Mouse (Mus musculus): Measurements from ENCODE around the gene Zfx.

Zfx gene

GRCm38 (mm10) chrX:94123059-94123839 lies at the start of gene Zfx:
Gene Zfx (minus strand): TSS chrX:94123702.
- DNase-seq (ENCODE audit: low read depth), result no peak

GRCm38 (mm10) chrX:94169348-94169747 lies 45.8 kb upstream of the Zfx start:
- no peak for DNase-seq (ENCODE audit: low read depth)

DNA sequence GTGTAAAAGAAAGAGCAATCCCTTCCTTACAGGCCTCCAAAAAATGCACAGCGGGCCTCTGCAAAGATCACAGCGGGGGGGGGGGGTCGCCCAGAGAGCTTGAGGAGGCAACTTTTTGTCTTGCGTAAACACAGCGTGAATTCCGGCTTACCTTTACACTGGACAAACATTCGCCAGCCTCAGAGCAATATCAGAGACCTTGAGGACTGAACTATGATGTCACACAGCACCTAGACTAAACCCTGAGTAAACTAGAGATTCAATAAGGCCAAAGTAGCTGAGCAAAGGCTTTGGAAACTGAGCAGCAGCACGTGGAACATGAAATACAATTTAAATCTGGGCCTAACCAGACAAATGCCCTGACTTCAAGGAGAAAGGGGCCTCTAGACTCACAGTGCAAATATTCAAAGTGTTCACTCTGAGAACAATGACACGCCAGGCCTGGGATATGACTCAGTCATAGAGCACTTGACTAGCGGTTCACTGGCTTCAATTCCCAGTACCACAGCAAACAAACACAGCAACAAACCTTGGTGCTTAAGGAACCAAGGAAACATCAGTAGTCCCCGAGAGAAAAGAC lies 28.8 kb upstream of the Zfx start:
- peak; percentile 38 for DNase-seq (ENCODE audit: low read depth)

GRCm38 (mm10) chrX:94150471-94150870 lies 27.0 kb upstream of the Zfx start:
- no peak for DNase-seq (ENCODE audit: low read depth)

DNA sequence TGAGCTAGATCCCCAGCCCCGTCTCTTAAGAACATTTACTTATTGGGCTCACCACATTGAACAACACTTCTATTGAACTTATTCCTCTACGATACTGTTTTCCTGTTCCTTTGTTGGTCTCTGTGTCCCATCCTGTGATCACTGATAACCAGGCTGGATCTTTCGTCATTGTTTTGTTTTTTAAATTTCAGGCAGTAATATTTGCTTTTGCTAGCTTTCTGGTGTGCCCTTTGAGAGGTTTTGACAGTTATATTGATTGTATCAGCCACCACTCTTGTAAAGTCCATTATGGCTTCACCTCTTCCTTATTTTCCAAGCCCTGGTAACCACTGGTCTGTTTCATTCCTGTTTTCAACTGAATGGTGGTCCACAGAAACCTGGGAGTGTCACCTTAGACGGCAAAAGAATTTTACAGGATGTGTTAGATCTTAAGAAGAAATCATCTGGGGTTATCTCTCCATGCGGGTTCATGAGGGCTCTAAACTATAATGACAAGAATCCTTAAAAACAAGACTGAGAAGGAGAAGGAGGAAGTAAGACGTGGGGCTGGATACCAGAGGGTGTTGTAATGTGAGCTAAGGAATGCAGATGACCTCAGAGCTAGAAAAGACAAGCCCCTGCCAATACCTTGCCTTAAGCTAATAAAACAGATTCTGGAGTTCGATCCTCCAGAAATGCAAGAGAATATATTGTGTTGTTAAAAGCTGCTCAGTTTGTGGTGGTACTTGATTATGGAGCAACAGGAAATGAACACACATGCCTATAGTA lies 18.7 kb upstream of the Zfx start:
- DNase-seq (ENCODE audit: low read depth), result no peak

- DNase-seq (ENCODE audit: low read depth), result no peak
Measured at GRCm38 (mm10) chrX:94140080-94140479, 16.6 kb upstream of the Zfx start.

GRCm38 (mm10) chrX:94138256-94138655 lies 14.8 kb upstream of the Zfx start:
- no peak for DNase-seq (ENCODE audit: low read depth)

GRCm38 (mm10) chrX:94135084-94135483 lies 11.6 kb upstream of the Zfx start:
- no peak for DNase-seq (ENCODE audit: low read depth)

DNA sequence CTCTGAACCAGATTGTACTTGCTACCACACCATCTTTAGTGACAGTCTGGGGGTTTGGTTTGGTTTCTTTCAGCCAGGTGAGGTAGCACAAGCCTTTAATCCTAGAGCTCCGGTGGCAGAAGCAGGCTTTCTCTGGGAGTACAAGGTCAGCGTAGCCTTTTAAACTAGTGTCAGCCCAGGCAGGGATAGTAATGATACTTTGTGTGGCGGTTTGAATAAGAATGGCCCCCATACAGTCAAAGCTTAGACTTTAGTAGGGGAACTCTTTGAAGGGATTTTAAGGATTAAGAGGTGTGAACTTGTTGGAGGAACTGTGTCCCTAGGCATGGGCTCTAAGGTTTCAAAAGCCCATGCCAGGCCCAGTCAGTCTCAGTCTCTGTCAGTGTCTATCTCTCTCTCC lies 10.0 kb upstream of the Zfx start:
- no peak for DNase-seq (ENCODE audit: low read depth)

GRCm38 (mm10) chrX:94132239-94132638 lies 8.7 kb upstream of the Zfx start:
- no peak for DNase-seq (ENCODE audit: low read depth)

DNA sequence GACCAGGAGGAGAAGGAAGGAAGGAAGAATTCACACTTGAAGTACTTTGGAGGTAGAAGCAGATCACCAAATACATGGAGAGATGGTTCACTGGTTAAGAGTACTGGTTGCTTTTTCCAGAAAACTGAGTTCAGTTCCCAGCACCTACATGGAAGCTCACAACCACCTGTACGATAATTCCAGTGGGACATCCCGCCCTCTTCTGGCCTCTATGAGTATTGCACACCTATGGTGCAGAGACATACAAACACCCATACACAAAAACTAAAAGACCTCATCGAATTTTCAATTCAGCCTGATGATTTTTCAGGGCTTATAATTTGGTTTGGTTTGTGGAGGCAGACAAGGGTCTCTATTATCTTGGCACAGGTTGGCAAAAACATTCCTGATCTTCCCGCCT lies 6.2 kb upstream of the Zfx start:
- no peak for DNase-seq (ENCODE audit: low read depth)

DNA sequence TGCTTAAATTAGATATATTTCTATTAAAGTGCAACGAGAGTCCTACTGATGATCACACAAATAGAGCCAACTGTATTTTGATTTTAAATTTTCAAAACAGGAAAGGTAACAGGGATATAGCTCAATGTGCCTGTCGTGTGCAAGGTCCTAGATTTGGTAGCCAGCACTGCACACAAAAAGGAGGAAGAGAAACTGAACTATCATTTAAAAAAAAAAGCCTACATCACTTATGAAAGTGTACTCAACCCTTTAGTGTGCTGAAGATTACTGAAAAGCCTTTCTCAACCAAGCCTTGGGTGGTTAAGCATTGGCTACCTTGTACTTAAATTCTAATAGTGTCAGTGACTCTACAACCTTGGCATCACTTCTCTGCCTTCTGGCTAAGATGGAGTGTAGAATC lies 2.4 kb upstream of the Zfx start:
- DNase-seq (ENCODE audit: low read depth), result no peak

- no peak for DNase-seq (ENCODE audit: low read depth)
Measured at GRCm38 (mm10) chrX:94122709-94123058, 818 bp downstream of the Zfx start.

DNA sequence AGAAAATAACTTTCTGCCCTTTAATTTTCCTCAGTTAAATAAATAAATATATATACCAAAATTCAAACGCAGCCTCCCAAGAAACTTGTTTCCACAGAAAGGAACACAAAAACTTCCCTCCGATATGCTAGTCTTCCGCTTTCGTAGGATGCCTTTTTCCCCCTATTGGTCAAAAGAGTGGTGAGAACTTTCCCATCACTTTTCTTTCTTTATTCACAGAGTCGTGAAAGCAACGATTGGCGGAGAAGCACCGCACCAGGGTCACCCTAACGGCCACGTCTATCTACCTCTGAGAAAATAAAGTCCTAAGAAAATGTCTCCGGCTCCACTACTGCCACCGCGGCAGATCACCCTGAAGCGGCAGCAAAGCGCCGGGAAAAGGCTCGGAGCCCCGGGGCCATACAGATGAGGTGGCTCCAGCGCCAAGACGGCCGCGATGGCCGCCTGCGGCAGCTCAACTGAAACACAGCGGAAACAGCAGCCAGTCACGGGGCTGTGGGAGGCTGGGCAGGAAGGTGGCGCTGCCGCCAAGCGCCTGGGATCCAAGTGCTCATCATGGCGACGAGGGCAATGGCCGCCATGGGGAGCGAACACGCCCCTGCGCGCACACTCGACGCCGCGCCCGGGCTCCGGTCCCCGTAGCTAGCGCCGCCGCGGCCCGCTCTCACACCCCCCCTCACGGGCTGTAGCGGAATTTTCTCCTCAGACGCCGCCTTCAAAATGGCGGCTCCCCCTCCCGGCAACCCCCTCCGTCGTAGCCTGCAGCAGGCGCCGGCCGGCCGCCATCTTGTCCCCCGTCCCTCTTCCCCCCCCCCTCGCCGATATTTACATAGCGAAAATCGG lies 1.4 kb downstream of the Zfx start:
- peak; percentile 49 for DNase-seq (ENCODE audit: low read depth)

DNA sequence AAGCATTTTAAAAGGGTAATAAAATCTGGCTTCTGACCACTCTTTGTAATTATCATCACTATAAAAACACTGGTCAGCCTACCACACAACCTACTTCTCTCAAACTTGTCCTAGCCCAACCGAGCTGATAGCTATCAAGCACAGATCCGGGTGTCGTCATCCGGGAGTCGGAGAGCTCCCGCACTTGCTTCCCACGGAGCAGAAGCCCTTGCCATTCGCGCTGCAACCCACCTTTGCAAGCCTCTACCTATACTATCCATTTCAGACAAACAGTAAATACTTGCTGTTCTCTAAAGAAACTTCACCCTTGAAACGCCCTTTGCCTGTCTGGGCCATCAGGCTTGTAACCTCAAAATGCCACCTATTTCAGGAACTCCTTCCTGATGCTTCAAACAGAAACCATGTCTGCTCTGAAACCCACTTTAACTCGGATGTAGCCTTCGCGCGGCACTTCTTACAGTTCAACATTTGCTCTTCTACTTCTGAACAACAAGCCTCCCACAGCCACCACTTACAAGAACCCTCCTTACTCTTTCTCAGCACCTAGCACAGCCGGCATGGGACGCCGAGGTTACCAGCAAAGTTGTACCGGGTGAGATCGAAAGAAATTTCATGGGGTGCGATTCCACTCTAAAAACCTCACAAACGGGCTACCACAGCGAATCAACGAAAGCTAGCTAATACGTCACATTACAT lies 2.2 kb downstream of the Zfx start:
- DNase-seq (ENCODE audit: low read depth), result no peak

GRCm38 (mm10) chrX:94118350-94118749 lies 5.2 kb downstream of the Zfx start:
- DNase-seq (ENCODE audit: low read depth), result no peak

DNA sequence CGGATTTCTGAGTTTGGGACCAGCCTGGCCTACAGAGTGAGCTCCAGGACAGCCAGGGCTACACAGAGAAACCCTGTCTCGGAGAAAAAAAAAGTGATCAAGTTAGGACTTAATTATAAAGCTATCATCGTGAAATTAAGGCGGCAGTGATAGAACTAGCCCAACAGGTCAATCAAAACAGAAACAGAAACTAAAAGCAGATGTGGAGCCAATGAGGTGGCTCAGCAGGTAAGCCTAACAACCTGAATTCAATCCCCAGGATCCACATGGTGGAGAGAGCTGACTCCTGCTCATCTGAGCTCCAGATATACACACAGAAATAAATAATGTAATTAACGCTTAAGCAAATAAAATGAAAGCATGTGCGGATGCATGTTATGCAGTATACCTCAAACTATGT lies 7.6 kb downstream of the Zfx start:
- DNase-seq (ENCODE audit: low read depth), result no peak

- no peak for DNase-seq (ENCODE audit: low read depth)
Measured at GRCm38 (mm10) chrX:94105964-94106363, 17.5 kb downstream of the Zfx start.

- no peak for DNase-seq (ENCODE audit: low read depth)
Measured at GRCm38 (mm10) chrX:94102938-94103337, 20.6 kb downstream of the Zfx start.

DNA sequence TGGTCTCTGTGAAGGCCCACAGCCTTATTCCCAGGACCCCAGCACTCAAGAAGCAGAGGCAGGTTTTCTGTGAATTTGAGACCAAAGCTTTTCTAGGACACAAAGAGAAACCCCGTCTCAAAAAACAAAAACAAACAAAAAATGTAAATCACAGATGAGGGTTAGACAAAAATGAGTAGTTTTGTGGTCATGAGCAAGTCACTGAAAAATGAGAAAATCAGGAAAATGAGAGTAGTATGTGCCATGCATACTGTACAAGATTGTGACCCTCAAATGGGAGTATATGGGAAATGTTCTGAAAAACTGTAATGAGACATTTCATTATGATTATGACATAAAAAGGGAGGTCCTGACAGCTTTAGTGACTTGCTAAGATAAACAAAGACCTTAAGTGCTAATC lies 22.9 kb downstream of the Zfx start:
- no peak for DNase-seq (ENCODE audit: low read depth)

DNA sequence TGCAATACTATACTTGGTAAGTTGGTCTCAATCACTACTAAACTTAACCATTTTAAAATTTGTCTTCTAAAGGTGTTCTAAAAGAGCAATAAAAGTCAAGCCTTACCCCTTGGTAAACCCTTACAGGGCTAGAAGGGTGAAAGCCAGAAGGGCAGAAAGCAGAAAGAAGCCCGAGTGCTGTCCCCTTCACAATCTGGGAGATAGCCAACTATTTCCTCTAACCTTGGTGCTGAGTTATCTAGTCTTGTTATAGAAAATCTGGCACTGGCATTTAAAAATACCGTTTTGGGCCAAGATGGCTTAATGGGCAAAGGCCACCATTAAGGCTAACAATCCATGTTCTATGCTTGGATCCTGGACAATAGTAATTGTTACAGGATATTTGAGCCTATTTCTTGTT lies 32.5 kb downstream of the Zfx start:
- DNase-seq (ENCODE audit: low read depth), result no peak

- DNase-seq (ENCODE audit: low read depth), result peak; percentile 50
Measured at GRCm38 (mm10) chrX:94061246-94061645, 62.3 kb downstream of the Zfx start.
